Mouse (Mus musculus) forebrain, embryonic 14.5 days (tissue): ENCODE data around the gene Gm11567. TPM values are rescaled to one million over a fixed set of nuclear protein-coding genes. Genes with fewer than 3 reads are reported as not detected.
"Not testable (repeated sequence)": the region's sequence is repeated elsewhere in the genome, so short reads cannot be mapped to it uniquely, and the experiment has no call there.

Source experiments
- ATAC-seq: fragments of 200-750 bp; cut with Nextera tagmentation; 2 replicates; pipeline ENCODE4 v1.8.0; 2017; ENCODE audit warnings: mild to moderate bottlenecking, moderate library complexity
- DNase-seq: peaks from one replicate; pipeline ENCODE4 v3.0.0-alpha.2; 2015; ENCODE audit warnings: low spot score
- H3K27ac ChIP-seq: fragments of 300-500 bp; sonication (generic); 2 replicates; pipeline ENCODE4 v1.5.1; 2014; ENCODE audit warnings: low read depth, mild to moderate bottlenecking, control low read depth, low read length, moderate library complexity
- H3K27me3 ChIP-seq: fragments of 300-500 bp; sonication (generic); replicated peaks from 2 replicates; pipeline ENCODE4 v1.6.1; 2014; ENCODE audit warnings: low read length, control low read depth, mixed read lengths; ENCODE audit not compliant: control insufficient read depth, insufficient read depth
- H3K36me3 ChIP-seq: fragments of 300-500 bp; sonication (generic); 2 replicates; pipeline ENCODE4 v1.6.1; 2014; ENCODE audit warnings: low read length, control low read depth; ENCODE audit not compliant: control insufficient read depth, insufficient read depth
- H3K4me1 ChIP-seq: fragments of 300-500 bp; sonication (generic); 2 replicates; pipeline ENCODE4 v1.6.1; 2014; ENCODE audit warnings: antibody characterized with exemption, low read length, control low read depth; ENCODE audit not compliant: control insufficient read depth, insufficient read depth
- H3K4me2 ChIP-seq: fragments of 300-500 bp; sonication (generic); 2 replicates; pipeline ENCODE4 v1.6.1; 2014; ENCODE audit warnings: mild to moderate bottlenecking, control low read depth, low read length
- H3K4me3 ChIP-seq: fragments of 300-500 bp; sonication (generic); 2 replicates; pipeline ENCODE4 v1.5.1; 2014; ENCODE audit warnings: low read depth, low read length, control low read depth
- H3K9ac ChIP-seq: fragments of 300-500 bp; sonication (generic); 2 replicates; pipeline ENCODE4 v1.6.1; 2014; ENCODE audit warnings: mild to moderate bottlenecking, low read length, control low read depth, moderate library complexity
- H3K9me3 ChIP-seq: fragments of 300-500 bp; sonication (generic); replicated peaks from 2 replicates; pipeline ENCODE4 v1.6.1; 2016; ENCODE audit warnings: low read length, control low read depth, mixed read lengths; ENCODE audit not compliant: control insufficient read depth
- WGBS: fragments of 180-500 bp; shearing (Covaris S2); extraction: QIAGEN DNeasy Blood & Tissue Kit; methylation state at CpG from one replicate; pipeline ENCODE4 v1.1.7; 2014; 5-methylcytosine and 5-hydroxymethylcytosine counted together
- polyA plus RNA-seq: library from polyadenylated mRNA; unstranded; fragments of >200 nt; fragmentation: Nextera tagmentation; extraction: Ambion mirVana; gene quantifications from 2 replicates; pipeline ENCODE4 v1.2.1, GENCODE M21; 2014

Gm11567 gene
- not detected in 2 replicates for polyA plus RNA-seq

- not testable (repeated sequence) for H3K4me3 ChIP-seq, H3K9ac ChIP-seq, H3K4me1 ChIP-seq, H3K27ac ChIP-seq, H3K9me3 ChIP-seq, ATAC-seq, H3K36me3 ChIP-seq, H3K27me3 ChIP-seq, DNase-seq, H3K4me2 ChIP-seq
- 42% methylated on average over 1 of the region's 1 CpGs for WGBS
These were observed at the start of gene Gm11567 for GRCm38 (mm10) chr11:99878887-99879286. Gm11567 (plus strand) TSS chr11:99879187.

- Histone ChIP-seq H3K27me3 (no peaks in the 10 kb centered on the region), H3K4me2 (no peak within 1 kb of the TSS), H3K36me3 (no peaks in the 10 kb centered on the region), H3K4me1 (no peaks in the 10 kb centered on the region), H3K27ac (no peak within 1 kb of the TSS), H3K9me3 (no peaks in the 10 kb centered on the region), H3K9ac (no peak within 1 kb of the TSS), H3K4me3 (no peak within 1 kb of the TSS)
- DNase-seq: no peak
- no peak for ATAC-seq
- WGBS: 75% methylated on average over 1 of the region's 1 CpGs
These were observed 41.0 kb upstream of the Gm11567 start, which contains the start of gene 2300003K06Rik for GRCm38 (mm10) chr11:99837966-99838365. 2300003K06Rik (minus strand) TSS chr11:99838066.

GRCm38 (mm10) chr11:99842185-99842584 is 36.8 kb upstream of the Gm11567 start:
- Histone ChIP-seq H3K36me3 (no peaks in the 10 kb centered on the region), H3K9ac (no peak overlapping the region), H3K4me1 (no peaks in the 10 kb centered on the region), H3K9me3 (no peaks in the 10 kb centered on the region), H3K4me2 (no peak overlapping the region), H3K4me3 (no peak overlapping the region), H3K27ac (no peak overlapping the region), H3K27me3 (no peaks in the 10 kb centered on the region)
- no peak for ATAC-seq
- 12% methylated on average over 1 of the region's 1 CpGs for WGBS
- peak; percentile 1 for DNase-seq

GRCm38 (mm10) chr11:99846746-99847145 is 32.2 kb upstream of the Gm11567 start:
- no peak for DNase-seq
- Histone ChIP-seq H3K4me2 (no peak overlapping the region), H3K27ac (no peak overlapping the region), H3K9me3 (no peaks in the 10 kb centered on the region), H3K9ac (no peak overlapping the region), H3K4me1 (no peaks in the 10 kb centered on the region), H3K4me3 (no peak overlapping the region), H3K36me3 (no peaks in the 10 kb centered on the region), H3K27me3 (no peaks in the 10 kb centered on the region)
- 87% methylated on average over 2 of the region's 2 CpGs for WGBS
- no peak for ATAC-seq

- Histone ChIP-seq H3K4me2 (no peak within 1 kb of the TSS), H3K4me3 (no peak within 1 kb of the TSS), H3K27ac (no peak within 1 kb of the TSS), H3K4me1 (no peaks in the 10 kb centered on the region), H3K9me3 (no peaks in the 10 kb centered on the region), H3K9ac (no peak within 1 kb of the TSS), H3K27me3 (no peaks in the 10 kb centered on the region), H3K36me3 (no peaks in the 10 kb centered on the region)
- no peak for ATAC-seq
- DNase-seq: no peak
These were observed 27.5 kb upstream of the Gm11567 start, which contains the start of gene Krtap4-16 for GRCm38 (mm10) chr11:99851508-99851907. Krtap4-16 (minus strand) TSS chr11:99851608.

- Histone ChIP-seq H3K27ac (no peak overlapping the region), H3K9me3 (no peaks in the 10 kb centered on the region), H3K36me3 (no peaks in the 10 kb centered on the region), H3K27me3 (no peaks in the 10 kb centered on the region), H3K4me1 (no peaks in the 10 kb centered on the region), H3K9ac (no peak overlapping the region), H3K4me3 (no peak overlapping the region), H3K4me2 (no peak overlapping the region)
- ATAC-seq (no peak), DNase-seq (peak; percentile 60)
- WGBS: 55% methylated on average over 3 of the region's 3 CpGs
These were observed 24.9 kb upstream of the Gm11567 start for GRCm38 (mm10) chr11:99854121-99854520.

GRCm38 (mm10) chr11:99857617-99858016 is 21.4 kb upstream of the Gm11567 start, which contains the start of gene Gm11568:
Gm11568 (plus strand) TSS chr11:99857917.
- Histone ChIP-seq H3K36me3 (no peaks in the 10 kb centered on the region), H3K4me1 (no peaks in the 10 kb centered on the region), H3K9me3 (no peaks in the 10 kb centered on the region), H3K27ac (no peak within 1 kb of the TSS), H3K9ac (no peak within 1 kb of the TSS), H3K4me3 (no peak within 1 kb of the TSS), H3K4me2 (no peak within 1 kb of the TSS), H3K27me3 (no peaks in the 10 kb centered on the region)
- WGBS: 87% methylated on average over 2 of the region's 2 CpGs
- ATAC-seq (no peak), DNase-seq (no peak)

- H3K4me2 ChIP-seq: no peak overlapping the region
- H3K9me3 ChIP-seq: no peaks in the 10 kb centered on the region
- ATAC-seq: no peak
- no peaks in the 10 kb centered on the region for H3K27me3 ChIP-seq
- no peaks in the 10 kb centered on the region for H3K36me3 ChIP-seq
- no peak overlapping the region for H3K9ac ChIP-seq
- H3K27ac ChIP-seq: no peak overlapping the region
- DNase-seq: no peak
- WGBS: 60% methylated on average over 2 of the region's 2 CpGs
- no peak overlapping the region for H3K4me3 ChIP-seq
- H3K4me1 ChIP-seq: no peaks in the 10 kb centered on the region
These were observed 20.2 kb upstream of the Gm11567 start for GRCm38 (mm10) chr11:99858761-99859160.

- not testable (repeated sequence) for H3K4me1 ChIP-seq, H3K36me3 ChIP-seq, H3K27me3 ChIP-seq, H3K27ac ChIP-seq, ATAC-seq, DNase-seq, H3K9me3 ChIP-seq, H3K4me2 ChIP-seq, H3K4me3 ChIP-seq, H3K9ac ChIP-seq
- WGBS: 53% methylated on average over 1 of the region's 1 CpGs
These were observed 14.8 kb upstream of the Gm11567 start, which contains the start of gene Gm11559 for GRCm38 (mm10) chr11:99864176-99864575. Gm11559 (plus strand) TSS chr11:99864476.
